Mouse (Mus musculus) adrenal gland, postnatal 4 days (tissue): Measurements from ENCODE around the gene Vmn1r50. TPM values are rescaled to one million over a fixed set of nuclear protein-coding genes. Genes with fewer than 3 reads are reported as not detected.
"Not testable (repeated sequence)": the region's sequence is repeated elsewhere in the genome, so short reads cannot be mapped to it uniquely, and the experiment has no call there.

Source experiments
- DNase-seq, 2 experiments: peaks; one replicate each; pipeline ENCODE4 v3.0.0; 2021 to 2022; ENCODE audit warnings: low spot score in 2 of 2, mixed read lengths in 2 of 2
- long read RNA-seq, 2 experiments: library from polyadenylated mRNA; stranded (forward); transcript quantifications; one replicate each; pipeline ENCODE4 v2.0.0; 2021
- total RNA-seq, 2 experiments: library from RNA; stranded (reverse); gene quantifications; 2 replicates each; pipeline ENCODE4 v1.2.3; 2021

Gene Vmn1r50
- not detected for total RNA-seq
- long read RNA-seq, experiment 1: 0 reads
- long read RNA-seq, experiment 2: 0 reads

- no peak for DNase-seq
Observed at GRCm38 (mm10) chr6:90101130-90101529, at the start of gene Vmn1r50. Vmn1r50 (plus strand) TSS chr6:90101430.

DNA sequence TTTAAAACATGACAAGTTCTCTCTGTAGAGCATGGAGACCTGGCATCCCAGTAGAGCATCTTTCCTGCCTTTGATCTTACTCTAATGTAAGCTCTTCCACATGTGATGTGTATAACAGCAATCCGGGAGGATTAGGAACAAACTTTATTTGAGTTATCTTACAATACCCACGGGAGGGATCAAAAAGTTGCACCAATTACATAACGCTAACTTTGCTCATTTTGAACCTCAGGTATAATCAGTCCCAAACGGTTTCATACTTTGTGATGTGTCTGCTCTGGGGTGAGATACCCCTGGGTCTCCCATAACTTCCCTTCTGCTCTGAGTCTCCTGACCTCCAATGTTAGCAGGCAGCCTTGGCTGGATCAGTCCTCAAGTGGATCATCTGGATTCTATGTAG lies 22.8 kb upstream of the Vmn1r50 start, which contains the start of gene Vmn1r49:
Vmn1r49 (minus strand) TSS at position 101 of the 400 bp plus-strand sequence.
- no peak for DNase-seq

DNA sequence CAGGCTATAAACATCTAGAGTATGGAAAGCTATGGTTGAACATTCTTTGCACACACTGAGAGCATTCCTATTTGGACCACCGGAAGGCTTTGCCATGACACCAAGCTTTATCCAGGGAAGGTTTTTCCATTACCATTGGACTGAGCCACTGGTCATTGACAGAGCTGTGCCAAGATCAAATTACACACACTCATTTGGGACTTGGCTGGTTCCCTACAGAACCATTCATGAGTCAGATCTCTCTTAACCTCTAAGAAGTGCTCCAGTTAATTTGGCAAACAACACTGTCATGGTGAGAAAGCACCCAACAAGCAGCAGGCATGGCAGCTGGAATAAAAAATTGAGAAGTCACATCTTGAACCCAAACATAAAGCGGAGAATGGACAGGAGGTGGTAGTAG lies 664 bp upstream of the Vmn1r50 start:
- no peak for DNase-seq

DNA sequence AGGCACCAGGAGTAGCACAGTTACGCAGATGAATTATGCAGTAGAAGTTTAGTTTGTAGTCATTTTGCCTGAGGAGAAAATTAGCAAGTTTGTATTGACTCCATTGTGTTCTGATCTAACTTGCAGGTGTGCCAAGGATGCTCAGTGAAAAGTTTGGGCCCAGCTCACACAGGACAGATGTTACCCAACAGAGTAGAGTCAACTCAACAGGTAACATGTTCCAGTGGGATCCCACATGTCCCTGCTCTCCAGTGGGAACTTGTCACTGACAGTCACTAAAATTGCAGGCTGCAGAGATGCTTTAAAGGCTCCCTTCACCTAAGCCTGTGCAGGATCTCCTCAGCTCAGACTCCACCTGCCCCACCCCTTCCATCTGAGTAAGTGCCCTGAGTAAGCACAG lies 21.1 kb downstream of the Vmn1r50 start, which contains the start of gene Vmn1r51:
Vmn1r51 (plus strand) TSS at position 301 of the 400 bp plus-strand sequence.
- not testable (repeated sequence) for DNase-seq

Other genes starting within 250 kb of the Vmn1r50 start
- gene Vmn1r42, start 225.0 kb upstream of the Vmn1r50 start, total RNA-seq: not detected
- gene Vmn1r43, start 225.0 kb upstream of the Vmn1r50 start, total RNA-seq: not detected
- gene Vmn1r44, start 217.8 kb upstream of the Vmn1r50 start, total RNA-seq: not detected
- not detected for gene Vmn1r45, start 160.8 kb upstream of the Vmn1r50 start, total RNA-seq
- not detected for gene Vmn1r46, start 132.1 kb upstream of the Vmn1r50 start, total RNA-seq
- gene Vmn1r47, start 85.3 kb upstream of the Vmn1r50 start, total RNA-seq: not detected
- not detected for gene Vmn1r48, start 64.6 kb upstream of the Vmn1r50 start, total RNA-seq
- gene Vmn1r49, start 22.9 kb upstream of the Vmn1r50 start, total RNA-seq: not detected
- not detected for gene Vmn1r51, start 21.2 kb downstream of the Vmn1r50 start, total RNA-seq
- gene Vmn1r52, start 73.4 kb downstream of the Vmn1r50 start, total RNA-seq: not detected
- not detected for gene V1ra8, start 101.4 kb downstream of the Vmn1r50 start, total RNA-seq
- not detected for gene Vmn1r53, start 123.0 kb downstream of the Vmn1r50 start, total RNA-seq
- gene Vmn1r54, start 144.9 kb downstream of the Vmn1r50 start, total RNA-seq: not detected
- gene BC048671, start 199.8 kb downstream of the Vmn1r50 start, total RNA-seq: not detected
- gene Chst13, start 223.8 kb downstream of the Vmn1r50 start, total RNA-seq: 1 to 10 TPM in 1 of 2 experiments, under 1 TPM in 1; 0.59 to 1.1 TPM
- gene Uroc1, start 231.9 kb downstream of the Vmn1r50 start, total RNA-seq: 10 to 100 TPM in 1 of 2 experiments, under 1 TPM in 1; 0.70 to 12.4 TPM